Mouse (Mus musculus) small intestine, adult 2 months (tissue): ENCODE data around the gene Rack1. TPM values are rescaled to one million over a fixed set of nuclear protein-coding genes. Genes with fewer than 3 reads are reported as not detected.
A peak's percentile ranks its signal among the peaks of the same experiment; 100 is the strongest.
"Not testable (repeated sequence)": the region's sequence is repeated elsewhere in the genome, so short reads cannot be mapped to it uniquely, and the experiment has no call there.

Experiments
- H3K27ac ChIP-seq: fragments of 200-500 bp; 2 replicates; pipeline ENCODE4 v1.5.1; 2012; ENCODE audit warnings: low read depth, low read length, control low read depth, inconsistent platforms; ENCODE audit not compliant: insufficient read depth
- H3K27me3 ChIP-seq: fragments of 200-500 bp; 2 replicates; pipeline ENCODE4 v1.6.1; 2012; ENCODE audit warnings: mild to moderate bottlenecking, moderate library complexity, low read length, inconsistent platforms; ENCODE audit not compliant: control insufficient read depth, insufficient read depth
- H3K36me3 ChIP-seq: fragments of 200-500 bp; 2 replicates; pipeline ENCODE4 v1.6.1; 2012; ENCODE audit warnings: mild to moderate bottlenecking, low read length, control low read depth, inconsistent platforms; ENCODE audit not compliant: control insufficient read depth, insufficient read depth
- H3K4me1 ChIP-seq: fragments of 200-500 bp; 2 replicates; pipeline ENCODE4 v1.6.1; 2012; ENCODE audit warnings: low read length, inconsistent platforms, mixed read lengths; ENCODE audit not compliant: control insufficient read depth, insufficient read depth, insufficient read length
- H3K4me3 ChIP-seq: fragments of 200-500 bp; 2 replicates; pipeline ENCODE4 v1.5.1; 2012; ENCODE audit warnings: low read depth, mild to moderate bottlenecking, control low read depth, inconsistent platforms, low read length, moderate library complexity
- CTCF ChIP-seq: fragments of 200-500 bp; IDR thresholded peaks from 2 replicates; pipeline ENCODE4 v1.5.1; 2012; ENCODE audit warnings: low read depth, mild to moderate bottlenecking, control low read depth, inconsistent platforms, low read length, moderate library complexity, mixed read lengths; ENCODE audit not compliant: insufficient replicate concordance, insufficient read length; ENCODE audit errors: extremely low read depth
- POLR2A ChIP-seq: fragments of 200-500 bp; IDR thresholded peaks from 2 replicates; pipeline ENCODE4 v1.6.1; 2012; ENCODE audit warnings: low read depth, mild to moderate bottlenecking, control low read depth, inconsistent platforms, low read length, moderate library complexity
- WGBS: fragments of 180-500 bp; shearing (Covaris S2); methylation state at CpG from one replicate; pipeline ENCODE4 v1.1.7; 2018; 5-methylcytosine and 5-hydroxymethylcytosine counted together
- polyA plus RNA-seq: library from polyadenylated mRNA; depleted of rRNA; stranded (reverse); fragments of >200 nt; gene quantifications from 2 replicates; pipeline ENCODE4 v1.2.3, GENCODE M21; 2012; rRNA removed

Rack1 gene
- polyA plus RNA-seq, result 1,479 and 1,553 TPM in 2 replicates

DNA sequence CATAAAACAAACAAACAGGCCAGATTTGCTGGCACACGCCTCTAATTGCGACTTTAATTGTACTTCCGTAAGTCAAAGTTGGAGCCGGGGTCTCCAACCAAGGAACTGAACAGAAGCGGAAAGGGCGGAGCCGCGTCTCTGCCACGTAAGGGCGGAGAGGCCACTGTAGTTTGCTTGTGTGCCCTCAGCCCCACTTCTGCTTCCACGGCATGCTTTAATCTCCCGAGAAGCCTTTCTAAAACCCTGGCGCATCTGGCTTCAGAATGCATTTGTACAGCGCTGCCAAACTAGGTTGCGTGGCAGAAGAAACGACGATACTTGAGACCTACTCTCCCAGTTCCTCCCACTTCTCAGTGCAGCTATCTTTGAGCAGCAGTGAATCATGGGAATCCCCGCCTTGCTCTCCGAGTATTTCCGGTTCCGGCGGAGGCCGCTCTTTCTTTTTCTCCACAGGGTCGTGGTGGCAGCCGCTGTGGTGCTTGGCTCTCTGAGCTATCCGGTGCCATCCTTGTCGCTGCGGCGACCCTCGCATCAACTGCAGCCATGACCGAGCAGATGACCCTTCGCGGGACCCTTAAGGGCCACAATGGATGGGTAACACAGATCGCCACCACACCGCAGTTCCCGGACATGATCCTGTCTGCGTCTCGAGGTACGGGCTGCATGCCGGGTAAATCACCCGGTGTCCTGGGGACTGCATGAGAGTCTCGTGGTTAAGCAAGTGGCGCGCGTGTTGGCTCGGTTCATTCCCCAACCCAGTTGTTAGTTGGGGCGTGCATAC is at the start of gene Rack1:
Rack1 (plus strand) TSS at position 412 of the 781 bp plus-strand sequence.
- peak; percentile 48; the same call in 1 of the 2 replicates for TF ChIP-seq POLR2A
- TF ChIP-seq CTCF, result no peak
- H3K36me3 ChIP-seq, result peaks cover 33% of the 10 kb centered on the region

DNA sequence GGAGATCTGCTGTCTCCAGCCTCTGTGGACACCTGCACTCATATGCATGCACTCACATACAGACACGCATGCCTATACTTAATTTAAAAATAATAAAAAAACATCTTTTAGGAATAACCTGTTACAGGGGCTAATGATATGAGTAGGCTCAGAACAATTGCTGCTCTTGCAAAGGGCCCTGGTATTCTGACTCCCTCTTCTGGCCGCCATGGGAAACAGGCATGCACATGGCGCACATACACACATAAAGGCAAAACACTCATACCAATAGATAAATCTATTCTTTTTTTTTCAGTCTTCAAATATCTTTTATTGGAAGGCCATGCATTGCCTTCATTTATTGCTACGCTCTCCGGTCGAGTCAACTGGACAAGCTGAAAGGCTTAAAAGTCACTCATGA is 49.7 kb upstream of the Rack1 start:
- H3K36me3 ChIP-seq, result no peaks in the 10 kb centered on the region
- WGBS, result 95% methylated on average over 6 of the region's 6 CpGs
- no peak for TF ChIP-seq POLR2A
- TF ChIP-seq CTCF, result no peak
- H3K27ac ChIP-seq, result no peak overlapping the region
- no peaks in the 10 kb centered on the region for H3K4me1 ChIP-seq
- no peak overlapping the region for H3K4me3 ChIP-seq
- no peaks in the 10 kb centered on the region for H3K27me3 ChIP-seq

More for the DNA sequence above, at the start of gene Rack1:
- H3K27ac ChIP-seq, result peak within 1 kb of the TSS; percentile 98
- H3K27me3 ChIP-seq, result no peaks in the 10 kb centered on the region
- H3K4me3 ChIP-seq, result peak within 1 kb of the TSS; percentile 89
- peaks cover 9% of the 10 kb centered on the region; the same call in 1 of the 2 replicates for H3K4me1 ChIP-seq
- WGBS, result under 1% methylated on average over 47 of the region's 47 CpGs

DNA sequence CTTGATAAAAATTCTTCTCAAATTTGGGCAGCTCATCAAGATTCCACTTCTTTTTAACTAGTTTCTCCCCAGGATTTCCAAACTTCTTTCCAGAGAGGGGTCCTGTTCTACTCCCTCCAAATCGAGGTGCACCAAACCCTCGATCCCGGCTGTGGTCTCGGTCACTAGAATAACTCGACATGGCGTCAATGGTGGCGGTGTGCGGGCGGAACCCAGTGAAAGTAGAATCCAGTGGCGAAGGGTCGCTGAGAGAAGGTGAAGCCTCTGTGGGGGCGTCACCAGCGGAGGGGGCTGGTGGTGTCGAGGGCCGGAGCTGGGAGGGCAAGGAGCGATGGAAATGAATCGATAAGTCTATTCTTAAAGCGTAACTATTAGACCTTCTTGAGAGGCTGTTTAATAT is 46.6 kb upstream of the Rack1 start:
- H3K27ac ChIP-seq, H3K36me3 ChIP-seq, H3K27me3 ChIP-seq, H3K4me1 ChIP-seq, H3K4me3 ChIP-seq: not testable (repeated sequence)
- WGBS, result 92% methylated on average over 18 of the region's 18 CpGs

DNA sequence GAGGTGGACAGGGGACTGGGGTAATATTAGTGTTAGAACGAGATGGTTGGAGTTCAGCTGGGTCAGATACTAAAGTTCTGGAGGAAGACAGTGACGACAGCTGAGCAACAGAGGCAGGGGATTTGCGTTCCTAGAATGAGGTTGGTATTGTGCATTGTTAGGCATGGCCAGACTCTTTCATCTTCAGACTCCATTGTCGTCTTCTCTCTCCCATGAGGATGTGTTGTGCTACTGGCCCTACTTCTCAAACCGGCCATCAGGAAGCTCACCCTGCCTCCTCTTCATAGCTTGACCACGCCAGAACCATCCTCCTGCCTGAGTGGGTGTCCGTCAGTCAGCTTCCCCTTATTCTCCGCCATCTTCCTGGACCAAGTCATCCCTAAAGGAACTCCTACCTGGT is 41.1 kb upstream of the Rack1 start:
- TF ChIP-seq CTCF, result no peak
- TF ChIP-seq POLR2A, result no peak
- Histone ChIP-seq H3K27me3 (0 out of 2 replicates have a peak, but pooled peaks cover 4% of the 10 kb centered on the region), H3K27ac (no peak overlapping the region), H3K4me3 (no peak overlapping the region), H3K4me1 (no peaks in the 10 kb centered on the region), H3K36me3 (no peaks in the 10 kb centered on the region)
- 83% methylated on average over 8 of the region's 8 CpGs for WGBS

DNA sequence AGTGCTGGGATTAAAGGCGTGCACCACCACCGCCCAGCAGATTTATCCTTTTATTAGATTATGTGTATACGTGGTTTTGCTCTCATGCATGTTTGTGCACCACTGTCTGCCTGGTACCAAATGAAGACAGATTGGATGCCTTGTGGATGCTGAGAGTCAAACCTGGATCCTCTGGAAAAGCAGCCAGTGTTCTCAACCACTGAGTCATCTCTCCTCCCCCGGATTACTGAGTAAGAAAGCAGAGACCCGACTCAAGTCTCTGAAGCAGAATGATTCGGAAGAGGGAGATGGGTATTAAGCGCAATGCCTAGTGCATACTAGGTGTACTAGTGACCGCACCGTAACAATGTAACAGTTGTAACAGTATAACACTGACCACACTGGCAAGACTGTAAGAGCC is 36.0 kb upstream of the Rack1 start:
- Histone ChIP-seq H3K27ac (no peak overlapping the region), H3K27me3 (no peaks in the 10 kb centered on the region), H3K4me3 (no peak overlapping the region), H3K4me1 (no peaks in the 10 kb centered on the region), H3K36me3 (no peaks in the 10 kb centered on the region)
- no peak for TF ChIP-seq CTCF
- TF ChIP-seq POLR2A, result no peak
- WGBS, result 90% methylated on average over 9 of the region's 9 CpGs

DNA sequence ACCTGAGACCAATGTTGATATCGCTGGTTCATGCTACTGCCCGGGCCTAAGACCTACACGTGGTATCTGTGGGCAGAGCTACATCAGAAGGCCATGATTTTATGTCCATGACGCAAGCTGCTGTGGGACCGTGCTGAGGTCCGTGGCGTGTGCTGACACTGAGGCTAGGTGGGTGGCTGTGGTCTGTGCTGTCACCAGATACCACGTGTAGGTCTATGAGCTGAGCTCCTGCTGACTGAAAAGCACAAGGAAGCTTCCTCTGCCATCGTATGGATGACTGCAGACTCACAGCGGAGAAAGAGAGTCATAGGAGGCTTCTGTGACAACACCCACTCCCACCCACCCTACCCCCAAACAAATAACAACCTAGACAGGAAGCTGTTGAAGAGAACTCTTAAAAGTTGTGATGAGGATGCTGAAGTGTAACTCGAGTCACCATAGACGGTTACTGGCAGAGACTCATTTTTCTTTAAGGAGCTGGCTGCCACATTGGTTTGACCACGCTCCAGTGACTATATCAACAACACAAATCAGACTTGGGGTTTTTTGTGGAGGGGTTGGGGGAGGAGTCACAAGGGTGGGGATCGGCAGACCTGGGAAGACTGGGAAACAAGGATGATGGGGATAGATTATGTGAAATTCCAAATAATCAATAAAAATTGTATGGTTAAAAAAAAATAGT is 32.8 kb upstream of the Rack1 start:
- Histone ChIP-seq H3K4me1 (no peaks in the 10 kb centered on the region), H3K36me3 (no peaks in the 10 kb centered on the region), H3K4me3 (no peak overlapping the region), H3K27ac (no peak overlapping the region), H3K27me3 (no peaks in the 10 kb centered on the region)
- TF ChIP-seq POLR2A (no peak), CTCF (no peak)
- WGBS, result 83% methylated on average over 14 of the region's 14 CpGs

DNA sequence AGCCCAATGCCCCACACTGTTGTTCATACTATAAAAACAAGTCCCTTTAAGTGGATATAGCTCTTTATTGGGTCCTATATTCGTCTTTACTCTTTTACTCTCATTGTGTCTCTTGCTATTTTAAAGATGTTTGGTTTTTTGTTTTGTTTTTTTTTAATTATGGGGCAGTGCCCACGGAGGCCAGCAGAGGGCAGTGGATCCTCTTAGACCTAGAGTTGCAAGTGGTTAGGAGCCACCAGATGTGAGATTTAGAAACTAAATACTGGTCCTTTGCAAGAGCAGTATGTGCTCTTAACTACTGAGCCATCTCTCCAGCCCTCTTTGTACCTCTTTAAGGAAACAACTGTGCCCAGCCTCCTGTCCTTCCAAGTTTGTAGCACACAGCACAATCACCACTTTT is 28.4 kb upstream of the Rack1 start:
- Histone ChIP-seq H3K4me1 (no peaks in the 10 kb centered on the region), H3K4me3 (no peak overlapping the region), H3K27ac (no peak overlapping the region), H3K27me3 (no peaks in the 10 kb centered on the region), H3K36me3 (no peaks in the 10 kb centered on the region)
- WGBS, result 3% methylated on average over 2 of the region's 2 CpGs
- TF ChIP-seq CTCF (peak; percentile 78; the same call in 1 of the 2 replicates), POLR2A (no peak)
